Mouse (Mus musculus) ovary, adult 2 months (tissue): ENCODE data around the gene Traf7. TPM values are rescaled to one million over a fixed set of nuclear protein-coding genes. Genes with fewer than 3 reads are reported as not detected.

Source experiments
- polyA plus RNA-seq: library from polyadenylated mRNA; depleted of rRNA; stranded (reverse); fragments of >200 nt; gene quantifications from 2 replicates; pipeline ENCODE4 v1.2.3, GENCODE M21; 2012; rRNA removed

Gene Traf7
- 253 and 318 TPM in 2 replicates for polyA plus RNA-seq

DNA sequence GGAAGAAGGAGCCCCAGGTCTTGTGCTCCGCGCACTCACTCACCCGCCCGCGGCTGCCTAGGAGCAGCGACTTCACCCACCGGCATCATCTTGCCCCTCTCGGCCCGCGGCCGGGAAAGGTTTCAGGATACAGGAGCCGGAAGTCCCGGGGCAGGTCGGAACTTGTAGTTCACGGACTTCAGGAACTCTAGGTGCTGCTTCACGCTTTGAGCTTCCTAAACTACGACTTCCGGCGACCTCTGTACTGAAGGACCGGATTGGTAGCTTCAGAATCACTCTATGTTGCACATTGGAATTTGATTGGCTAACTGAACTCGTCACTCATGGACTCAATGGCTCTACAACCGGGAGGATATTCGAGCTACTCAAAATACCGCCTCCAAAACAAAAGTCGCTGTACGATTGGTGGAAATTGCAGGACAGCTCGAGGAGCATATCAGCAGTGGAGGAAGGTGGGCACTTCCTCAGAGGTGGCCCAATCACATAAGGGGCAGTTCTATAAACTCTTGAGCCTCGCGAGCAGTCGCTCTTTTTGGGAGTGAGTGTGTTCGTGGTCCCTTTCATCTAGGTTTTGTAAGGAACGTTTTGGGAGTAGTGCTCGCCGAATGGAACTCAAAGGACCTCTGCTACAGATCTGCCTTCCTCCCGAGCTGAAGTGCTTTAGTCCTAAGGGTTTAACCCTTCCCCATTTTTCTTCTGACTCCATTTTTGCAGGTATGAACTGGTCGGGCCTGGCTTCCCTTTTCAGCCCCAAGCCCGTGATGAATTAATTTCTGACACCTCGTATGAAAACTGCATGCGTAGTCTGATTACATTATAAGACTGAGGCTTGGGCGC lies at the start of gene Traf7:
Gene Traf7, minus strand, starts transcription at position 216 of the 837 bp plus-strand sequence.

DNA sequence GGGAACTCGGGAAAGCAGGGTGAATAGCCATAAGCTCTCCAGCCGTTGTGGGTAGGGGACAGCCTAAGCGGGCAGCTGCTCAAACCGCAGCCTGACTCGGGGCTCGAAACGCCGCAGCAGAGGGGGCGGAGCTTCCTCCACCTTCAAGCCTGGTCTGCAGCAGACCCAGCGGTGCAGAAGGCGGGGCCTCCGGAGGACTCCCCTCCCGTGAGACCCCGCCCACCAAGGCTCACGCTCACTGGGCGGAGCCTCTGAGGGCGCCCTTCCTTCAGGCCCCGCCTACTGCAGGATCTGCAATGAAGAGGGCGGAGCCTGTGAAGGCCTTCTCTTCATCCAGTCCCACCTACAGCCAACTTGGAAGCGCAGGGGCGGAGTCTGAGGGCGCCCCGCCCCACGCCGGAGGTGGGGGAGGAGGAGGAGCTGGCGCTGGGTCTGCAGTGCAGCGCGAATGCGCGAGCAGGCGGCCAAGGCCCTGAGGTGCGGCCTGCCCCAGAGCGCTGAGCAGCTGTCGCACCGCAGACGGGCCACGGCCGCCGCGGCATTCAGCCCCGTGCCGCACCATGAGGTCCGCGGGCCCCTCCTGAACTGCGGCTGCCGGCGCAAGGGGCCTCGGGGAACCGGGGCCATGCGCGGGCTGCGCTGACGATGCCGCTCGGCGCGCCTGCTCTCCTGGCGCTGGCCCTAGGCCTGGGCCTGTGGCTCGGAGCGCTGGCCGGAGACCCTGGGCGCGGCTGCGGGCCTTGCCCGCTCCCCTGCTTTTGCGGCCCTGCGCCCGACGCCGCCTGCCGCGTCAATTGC lies 22.1 kb upstream of the Traf7 start, which contains the start of gene Pkd1:
Gene Pkd1, plus strand, starts transcription at position 217 of the 798 bp plus-strand sequence.

DNA sequence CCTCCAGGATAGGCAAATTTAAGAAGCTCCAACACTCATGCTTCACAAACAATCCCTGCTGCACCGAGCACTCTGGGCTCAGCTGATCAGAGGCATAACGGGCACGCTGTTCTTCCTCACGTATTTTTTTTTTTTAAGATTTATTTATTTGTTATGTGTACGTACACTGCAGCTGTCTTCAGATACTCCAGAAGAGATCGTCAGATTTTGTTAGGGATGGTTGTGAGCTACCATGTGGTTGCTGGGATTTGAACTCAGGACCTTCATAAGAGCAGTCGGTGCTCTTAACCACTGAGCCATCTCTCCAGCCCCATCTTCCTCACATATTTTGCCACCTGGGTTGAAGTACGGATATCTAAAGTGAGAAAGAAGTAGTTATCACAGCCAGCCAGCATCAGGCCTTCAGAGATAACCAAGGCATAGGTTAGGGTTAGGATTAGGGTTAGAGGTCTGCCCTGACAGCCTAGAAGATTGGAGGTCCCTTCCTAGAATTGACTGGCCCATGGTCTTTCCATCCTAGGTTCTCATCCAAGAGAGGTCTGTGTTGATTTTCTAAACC lies 6.5 kb upstream of the Traf7 start, which contains the start of gene Rab26:
Gene Rab26, minus strand, starts transcription at position 51 of the 559 bp plus-strand sequence.

DNA sequence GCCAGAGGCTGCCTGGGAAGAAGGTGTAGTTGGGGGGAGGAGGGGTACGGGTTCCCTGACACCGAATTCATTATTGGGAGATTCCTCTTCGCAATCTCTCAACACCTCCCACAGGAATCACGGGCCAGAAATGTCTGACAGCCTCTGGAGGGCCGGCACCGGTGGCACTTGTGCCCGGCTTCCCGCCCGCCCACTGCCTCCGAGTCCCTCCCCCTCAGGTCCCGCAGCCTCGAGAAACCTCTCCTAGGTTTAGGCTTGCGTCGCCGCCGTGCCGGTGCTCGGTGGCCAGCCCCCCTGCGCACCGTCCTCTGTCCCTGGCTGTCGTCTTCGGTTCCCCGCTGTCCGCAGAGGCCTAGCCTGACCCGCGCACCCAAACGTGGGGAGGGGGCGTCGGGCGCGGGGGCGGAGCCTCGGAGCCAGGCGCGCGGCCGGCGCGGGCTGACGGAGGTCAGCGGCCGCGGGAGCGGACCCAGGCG lies 39.5 kb downstream of the Traf7 start, which contains the start of gene Caskin1:
Gene Caskin1, plus strand, starts transcription at position 416 of the 476 bp plus-strand sequence.

DNA sequence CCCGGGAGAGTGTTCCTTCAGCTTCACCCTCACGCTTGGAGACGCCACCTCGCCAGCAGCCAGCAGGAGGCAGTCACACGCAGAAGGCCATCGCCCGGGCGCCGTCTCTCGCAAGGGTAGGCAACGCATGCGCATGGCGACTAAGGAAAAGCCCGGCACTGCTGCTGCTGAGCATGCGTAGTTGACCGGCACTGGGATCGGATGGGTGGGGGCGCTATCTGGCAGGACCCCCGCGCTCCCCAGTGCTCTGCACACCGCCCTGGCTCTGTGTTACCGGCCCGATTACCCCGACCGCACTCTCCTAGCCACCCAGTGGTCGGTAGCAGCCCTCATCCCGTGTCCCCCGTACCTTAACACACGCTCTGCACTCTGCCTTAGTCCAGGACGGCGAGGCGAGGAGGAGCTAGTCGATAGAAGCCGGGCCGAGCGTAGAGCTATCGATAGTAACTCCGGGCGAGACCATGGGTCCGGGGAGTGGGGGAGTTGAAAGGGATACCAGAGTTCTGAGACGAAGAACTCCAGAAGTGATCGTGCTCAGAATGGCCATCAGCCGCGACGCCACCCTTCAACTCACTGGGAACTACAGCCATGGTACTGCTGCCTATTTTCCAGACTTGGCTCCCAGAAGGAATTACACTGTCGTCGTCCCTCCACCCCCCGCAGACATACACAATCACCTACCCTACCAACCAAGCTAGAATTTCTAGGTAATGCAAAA lies 48.9 kb downstream of the Traf7 start, which contains the start of gene Mlst8:
Gene Mlst8, minus strand, starts transcription at position 416 of the 718 bp plus-strand sequence.

DNA sequence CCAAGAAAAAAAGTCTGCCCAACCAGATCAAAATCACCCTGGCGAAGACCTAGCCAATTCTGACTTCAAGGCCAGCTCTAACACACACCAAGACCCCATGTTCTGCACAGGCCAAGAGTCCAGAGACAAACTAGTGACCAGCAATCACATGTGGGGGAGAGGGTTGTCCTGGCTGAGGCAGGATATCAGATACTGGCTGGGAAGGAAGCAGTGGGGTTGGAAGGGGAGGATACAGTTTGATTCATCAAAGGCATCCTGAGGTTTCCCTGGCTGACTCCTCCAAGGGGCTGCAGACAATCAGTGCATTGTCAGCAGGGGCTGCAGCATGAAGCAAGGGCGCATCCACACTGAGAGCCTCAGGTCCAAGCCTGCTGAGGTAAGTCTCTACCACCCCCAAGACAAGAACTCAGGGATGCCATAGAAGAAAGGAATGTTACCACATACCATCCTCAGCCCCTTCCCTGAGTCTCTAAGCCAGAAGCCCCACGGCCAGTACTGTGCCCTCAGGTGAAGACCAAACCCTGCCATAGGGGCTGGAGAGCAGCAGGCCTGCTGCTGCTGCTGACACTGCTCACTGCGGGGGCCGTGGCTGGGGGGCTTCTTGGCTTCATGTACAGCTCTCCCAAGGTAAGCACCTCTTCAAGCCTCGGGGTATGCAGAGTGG lies 54.0 kb downstream of the Traf7 start, which contains the start of gene Bricd5:
Gene Bricd5, plus strand, starts transcription at position 273 of the 664 bp plus-strand sequence.

DNA sequence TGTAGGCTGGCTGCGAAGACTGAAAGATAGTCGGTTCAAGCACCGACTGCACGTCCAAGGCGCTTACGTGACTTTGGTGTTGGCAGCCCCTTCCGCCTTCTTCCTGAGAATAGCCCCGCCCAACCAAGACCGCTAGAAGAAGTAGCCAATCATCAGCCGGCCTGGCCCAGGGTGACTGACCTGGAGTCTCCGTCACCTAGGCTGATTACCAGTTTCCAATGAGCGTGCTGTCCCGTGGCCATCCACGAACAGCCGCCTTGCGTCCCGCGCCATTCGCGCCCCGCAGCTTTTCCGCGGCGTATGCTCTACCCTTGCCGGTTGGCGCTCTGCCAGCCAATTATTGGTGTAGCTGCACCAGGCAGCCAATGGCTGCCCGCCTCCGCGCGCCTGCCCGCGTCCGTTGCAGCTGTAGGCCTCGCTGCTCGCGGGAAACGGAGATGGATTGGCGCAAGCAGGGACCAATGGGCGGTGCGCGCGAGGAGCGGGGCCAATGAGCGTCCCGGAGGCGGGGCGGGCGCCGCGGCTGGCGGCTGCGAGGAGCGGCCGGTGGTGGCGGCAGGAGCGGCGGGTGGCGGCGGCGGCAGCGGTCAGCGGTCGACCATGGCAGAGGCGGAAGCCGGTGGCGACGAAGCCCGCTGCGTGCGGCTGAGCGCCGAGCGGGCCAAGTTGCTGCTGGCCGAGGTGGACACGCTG lies 57.7 kb downstream of the Traf7 start, which contains the start of the genes E4f1 and Pgp:
Gene E4f1, minus strand, starts transcription at position 404 of the 693 bp plus-strand sequence.
Gene Pgp, plus strand, starts transcription at position 483 of the 693 bp plus-strand sequence.

Other genes starting within 250 kb of the Traf7 start
- gene Abca17, start 176.9 kb downstream of the Traf7 start, polyA plus RNA-seq = not detected in 2 replicates
- gene Abca3, start 176.0 kb downstream of the Traf7 start, polyA plus RNA-seq = 31.5 and 35.2 TPM in 2 replicates
- 153 and 155 TPM in 2 replicates for gene Rnps1, start 113.4 kb downstream of the Traf7 start, polyA plus RNA-seq
- gene Eci1, start 101.3 kb downstream of the Traf7 start, polyA plus RNA-seq = 124 and 139 TPM in 2 replicates
- gene Dnase1l2, start 84.8 kb downstream of the Traf7 start, polyA plus RNA-seq = 7.9 and 13.4 TPM in 2 replicates
- gene E4f1, start 57.6 kb downstream of the Traf7 start, polyA plus RNA-seq = 146 and 150 TPM in 2 replicates
- 123 and 142 TPM in 2 replicates for gene Pgp, start 57.5 kb downstream of the Traf7 start, polyA plus RNA-seq
- 0.92 and 1.0 TPM in 2 replicates for gene Bricd5, start 54.1 kb downstream of the Traf7 start, polyA plus RNA-seq
- 40.6 and 58.0 TPM in 2 replicates for gene Mlst8, start 48.9 kb downstream of the Traf7 start, polyA plus RNA-seq
- gene Caskin1, start 39.3 kb downstream of the Traf7 start, polyA plus RNA-seq = 49.0 and 53.5 TPM in 2 replicates
- gene Rab26, start 6.3 kb upstream of the Traf7 start, polyA plus RNA-seq = 0.71 and 1.4 TPM in 2 replicates
- gene Pkd1, start 21.9 kb upstream of the Traf7 start, polyA plus RNA-seq = 158 and 173 TPM in 2 replicates
- gene Tsc2, start 104.7 kb upstream of the Traf7 start, polyA plus RNA-seq = 200 and 211 TPM in 2 replicates
- 33.4 and 40.4 TPM in 2 replicates for gene Nthl1, start 104.7 kb upstream of the Traf7 start, polyA plus RNA-seq
- 154 and 188 TPM in 2 replicates for gene Slc9a3r2, start 122.4 kb upstream of the Traf7 start, polyA plus RNA-seq
- gene Npw, start 130.5 kb upstream of the Traf7 start, polyA plus RNA-seq = 0.40 and 0.53 TPM in 2 replicates
- 118 and 131 TPM in 2 replicates for gene Zfp598, start 141.7 kb upstream of the Traf7 start, polyA plus RNA-seq
- 1.6 and 1.7 TPM in 2 replicates for gene Syngr3, start 162.0 kb upstream of the Traf7 start, polyA plus RNA-seq
- gene Gfer, start 168.2 kb upstream of the Traf7 start, polyA plus RNA-seq = 40.5 and 66.7 TPM in 2 replicates
- 19.1 and 19.6 TPM in 2 replicates for gene Noxo1, start 168.3 kb upstream of the Traf7 start, polyA plus RNA-seq
- gene Tbl3, start 179.7 kb upstream of the Traf7 start, polyA plus RNA-seq = 105 and 112 TPM in 2 replicates
- gene Rnf151, start 190.1 kb upstream of the Traf7 start, polyA plus RNA-seq = 0.34 and 1.4 TPM in 2 replicates
- 4,445 and 4,526 TPM in 2 replicates for gene Rps2, start 190.2 kb upstream of the Traf7 start, polyA plus RNA-seq
- gene Ndufb10, start 196.5 kb upstream of the Traf7 start, polyA plus RNA-seq = 198 and 335 TPM in 2 replicates
- not detected in 2 replicates for gene Rpl3l, start 199.9 kb upstream of the Traf7 start, polyA plus RNA-seq
- 42.7 and 55.4 TPM in 2 replicates for gene Msrb1, start 208.7 kb upstream of the Traf7 start, polyA plus RNA-seq
- gene Hs3st6, start 225.1 kb upstream of the Traf7 start, polyA plus RNA-seq = 8.5 and 15.0 TPM in 2 replicates